Mouse (Mus musculus): ENCODE results near the gene Hsph1. TPM values are rescaled to one million over a fixed set of nuclear protein-coding genes. Genes with fewer than 3 reads are reported as not detected.

Hsph1 gene
- polyA plus RNA-seq, 2 experiments = 23.5 to 33.5 TPM

DNA sequence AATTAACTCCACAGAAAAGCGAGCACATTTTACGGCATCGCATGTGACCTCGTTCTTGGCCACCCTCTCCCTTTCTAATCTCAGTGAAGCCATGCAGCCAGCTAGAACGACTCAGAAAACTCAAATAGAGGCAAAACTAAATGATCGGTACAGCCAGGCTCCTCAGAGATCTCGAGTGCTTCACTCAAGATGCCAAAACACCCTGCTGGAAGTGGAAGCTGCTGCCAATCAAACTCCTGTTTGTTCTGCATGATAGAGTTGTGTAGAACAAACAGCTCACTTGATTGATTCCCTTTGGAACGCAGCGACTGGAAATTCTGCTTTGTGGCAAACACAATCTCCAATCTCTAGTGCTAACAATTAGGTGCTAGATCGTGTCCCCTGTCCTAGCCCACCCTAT is 59.2 kb downstream of the Hsph1 start:
- H3K27ac ChIP-seq = no peak overlapping the region
- no peak overlapping the region for H3K4me2 ChIP-seq (ENCODE audit: low read depth)
- no peaks in the 10 kb centered on the region for H3K9me3 ChIP-seq (ENCODE audit: control insufficient read depth, low read length)
- no peaks in the 10 kb centered on the region for H3K4me1 ChIP-seq (replicated peaks; ENCODE audit: control insufficient read depth in 2 of 2, insufficient read depth in 2 of 2, low read length in 1 of 2)
- no peak for ATAC-seq (ENCODE audit: insufficient read depth)
- 49% methylated on average over 10 of the region's 10 CpGs for WGBS (ENCODE audit: insufficient replicate concordance)
- no peak for DNase-seq (ENCODE audit: low read depth in 3 of 3, low spot score in 3 of 3)
- no peaks in the 10 kb centered on the region for H3K27me3 ChIP-seq (ENCODE audit: control insufficient read depth, insufficient read depth, low read length)
- H3K9ac ChIP-seq (replicated peaks) = no peak overlapping the region
- H3K36me3 ChIP-seq (replicated peaks; ENCODE audit: control insufficient read depth, insufficient read depth, low read depth) = no peaks in the 10 kb centered on the region
- TF ChIP-seq CTCF (IDR thresholded peaks at IDR 0.05; ENCODE audit: low read depth) (no peak), EP300 (IDR thresholded peaks at IDR 0.05; ENCODE audit: low read depth) (no peak)
- H3K4me3 ChIP-seq (ENCODE audit: insufficient read depth in 1 of 2, low read depth in 2 of 2, low read length in 2 of 2) = no peak overlapping the region

DNA sequence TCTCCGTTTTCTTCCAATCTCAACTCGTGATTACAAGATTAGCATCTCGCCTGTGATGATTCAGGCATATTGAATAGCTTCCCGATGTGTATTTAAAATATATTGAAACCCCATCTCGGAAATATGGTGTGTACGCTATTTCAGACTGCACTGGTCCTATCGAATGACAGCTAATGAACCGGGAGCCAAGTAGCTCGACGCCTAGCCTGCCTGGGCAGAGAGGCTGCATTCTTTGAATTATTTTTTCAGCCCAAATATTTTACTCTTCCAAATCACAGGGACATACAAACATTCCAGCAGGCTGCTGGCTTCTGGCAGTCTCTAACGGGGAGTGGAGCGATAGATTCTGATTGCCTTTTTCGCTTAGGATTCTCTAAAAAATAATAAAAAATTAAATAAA is 67.2 kb downstream of the Hsph1 start:
- no peak overlapping the region for H3K27ac ChIP-seq
- H3K4me1 ChIP-seq (replicated peaks; ENCODE audit: control insufficient read depth in 2 of 2, insufficient read depth in 2 of 2, low read length in 1 of 2) = no peaks in the 10 kb centered on the region
- TF ChIP-seq CTCF (IDR thresholded peaks at IDR 0.05; ENCODE audit: low read depth) (no peak), EP300 (IDR thresholded peaks at IDR 0.05; ENCODE audit: low read depth) (no peak)
- H3K4me3 ChIP-seq (ENCODE audit: insufficient read depth in 1 of 2, low read depth in 2 of 2, low read length in 2 of 2) = no peak overlapping the region
- no peak for ATAC-seq (ENCODE audit: insufficient read depth)
- no peaks in the 10 kb centered on the region for H3K27me3 ChIP-seq (ENCODE audit: control insufficient read depth, insufficient read depth, low read length)
- no peak overlapping the region for H3K4me2 ChIP-seq (ENCODE audit: low read depth)
- no peak for DNase-seq (ENCODE audit: low read depth in 3 of 3, low spot score in 3 of 3)
- no peak overlapping the region for H3K9ac ChIP-seq (replicated peaks)
- H3K9me3 ChIP-seq (ENCODE audit: control insufficient read depth, low read length) = no peaks in the 10 kb centered on the region
- WGBS (ENCODE audit: insufficient replicate concordance) = 77% methylated on average over 13 of the region's 13 CpGs
- H3K36me3 ChIP-seq (replicated peaks; ENCODE audit: control insufficient read depth, insufficient read depth, low read depth) = no peaks in the 10 kb centered on the region

DNA sequence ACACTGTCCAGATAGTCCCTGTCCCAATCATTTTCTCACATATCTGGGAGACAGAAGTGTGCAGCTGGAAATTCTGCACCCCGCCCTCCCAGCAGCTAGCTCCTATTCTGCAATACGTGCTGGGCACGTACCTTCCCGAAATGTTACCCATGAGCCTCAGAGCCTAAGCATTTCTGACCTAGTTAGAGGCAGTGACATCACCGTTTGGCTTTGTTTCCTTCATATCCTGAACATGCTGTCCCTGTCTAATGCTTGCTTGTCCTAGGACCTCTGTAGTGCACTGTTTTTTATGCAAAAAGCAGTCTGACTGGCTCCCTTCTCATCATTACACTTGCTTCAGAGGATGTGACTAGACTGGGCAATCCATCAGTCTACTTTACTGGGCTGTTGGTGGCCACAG is 69.2 kb downstream of the Hsph1 start:
- H3K9ac ChIP-seq (replicated peaks) = no peak overlapping the region
- H3K4me2 ChIP-seq (ENCODE audit: low read depth) = no peak overlapping the region
- 66% methylated on average over 5 of the region's 5 CpGs for WGBS (ENCODE audit: insufficient replicate concordance)
- H3K9me3 ChIP-seq (ENCODE audit: control insufficient read depth, low read length) = no peaks in the 10 kb centered on the region
- ATAC-seq (ENCODE audit: insufficient read depth) (no peak), DNase-seq (ENCODE audit: low read depth in 3 of 3, low spot score in 3 of 3) (no peak)
- H3K4me1 ChIP-seq (replicated peaks; ENCODE audit: control insufficient read depth in 2 of 2, insufficient read depth in 2 of 2, low read length in 1 of 2) = no peaks in the 10 kb centered on the region
- H3K27me3 ChIP-seq (ENCODE audit: control insufficient read depth, insufficient read depth, low read length) = no peaks in the 10 kb centered on the region
- H3K4me3 ChIP-seq (ENCODE audit: insufficient read depth in 1 of 2, low read depth in 2 of 2, low read length in 2 of 2) = no peak overlapping the region
- no peaks in the 10 kb centered on the region for H3K36me3 ChIP-seq (replicated peaks; ENCODE audit: control insufficient read depth, insufficient read depth, low read depth)
- no peak overlapping the region for H3K27ac ChIP-seq
- no peak for TF ChIP-seq EP300 (IDR thresholded peaks at IDR 0.05; ENCODE audit: low read depth)
- no peak for TF ChIP-seq CTCF (IDR thresholded peaks at IDR 0.05; ENCODE audit: low read depth)

DNA sequence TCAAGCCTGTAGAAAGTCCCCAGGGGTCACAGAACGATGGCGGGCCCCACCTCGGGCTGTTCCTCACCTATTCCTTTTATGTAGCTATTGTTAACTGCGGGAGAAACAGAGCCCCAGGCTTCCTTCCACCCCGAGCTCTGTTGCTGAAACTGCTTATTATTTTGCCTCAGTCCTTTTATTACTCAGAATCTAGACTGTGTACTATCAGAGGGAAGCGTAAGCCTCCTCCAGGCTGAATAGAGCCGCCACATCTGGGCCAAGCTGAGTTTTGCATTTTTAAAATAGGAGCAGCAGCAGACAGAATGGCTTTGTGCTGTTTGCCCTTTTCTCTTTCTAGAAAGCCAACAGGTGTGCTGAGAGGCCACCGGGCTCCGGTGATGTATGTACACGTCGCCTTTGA is 70.2 kb downstream of the Hsph1 start:
- WGBS (ENCODE audit: insufficient replicate concordance) = 61% methylated on average over 11 of the region's 11 CpGs
- TF ChIP-seq CTCF (IDR thresholded peaks at IDR 0.05; ENCODE audit: low read depth) (no peak), EP300 (IDR thresholded peaks at IDR 0.05; ENCODE audit: low read depth) (no peak)

More for the DNA sequence above, 70.2 kb downstream of the Hsph1 start:
- Histone ChIP-seq H3K4me3 (ENCODE audit: insufficient read depth in 1 of 2, low read depth in 2 of 2, low read length in 2 of 2) (no peak overlapping the region), H3K27ac (no peak overlapping the region), H3K36me3 (replicated peaks; ENCODE audit: control insufficient read depth, insufficient read depth, low read depth) (no peaks in the 10 kb centered on the region), H3K4me1 (replicated peaks; ENCODE audit: control insufficient read depth in 2 of 2, insufficient read depth in 2 of 2, low read length in 1 of 2) (no peaks in the 10 kb centered on the region), H3K9me3 (ENCODE audit: control insufficient read depth, low read length) (no peaks in the 10 kb centered on the region), H3K27me3 (ENCODE audit: control insufficient read depth, insufficient read depth, low read length) (no peaks in the 10 kb centered on the region), H3K9ac (replicated peaks) (no peak overlapping the region), H3K4me2 (ENCODE audit: low read depth) (no peak overlapping the region)
- DNase-seq (ENCODE audit: low read depth in 3 of 3, low spot score in 3 of 3) (no peak), ATAC-seq (ENCODE audit: insufficient read depth) (no peak)

Other genes starting within 250 kb of the Hsph1 start
- gene Medag, start 224.6 kb downstream of the Hsph1 start, polyA plus RNA-seq (2012; rRNA removed) = 0.13 and 0.18 TPM in 2 replicates
- gene Medag, start 224.6 kb downstream of the Hsph1 start, polyA plus RNA-seq (2014; fragmentation: Nextera tagmentation; extraction: Ambion mirVana) = 0.04 and 0.27 TPM in 2 replicates
- 0.30 and 0.48 TPM in 2 replicates for gene Tex26, start 196.7 kb downstream of the Hsph1 start, polyA plus RNA-seq (2012; rRNA removed)
- 0.23 TPM in 1 of 2 replicates, not detected in the other for gene Tex26, start 196.7 kb downstream of the Hsph1 start, polyA plus RNA-seq (2014; fragmentation: Nextera tagmentation; extraction: Ambion mirVana)
- not detected in 2 replicates for gene Wdr95, start 107.7 kb downstream of the Hsph1 start, polyA plus RNA-seq (2012; rRNA removed)
- gene Wdr95, start 107.7 kb downstream of the Hsph1 start, polyA plus RNA-seq (2014; fragmentation: Nextera tagmentation; extraction: Ambion mirVana) = 0.13 TPM in 1 of 2 replicates, not detected in the other
- 2.3 and 2.9 TPM in 2 replicates for gene B3glct, start 41.9 kb upstream of the Hsph1 start, polyA plus RNA-seq (2012; rRNA removed)
- 4.1 and 5.0 TPM in 2 replicates for gene B3glct, start 41.9 kb upstream of the Hsph1 start, polyA plus RNA-seq (2014; fragmentation: Nextera tagmentation; extraction: Ambion mirVana)

All from liver, embryonic 14.5 days (tissue).